Mouse (Mus musculus) bone marrow, adult 2 months (tissue): Measurements from ENCODE around the gene Gm6217.
"Not testable (repeated sequence)": the region's sequence is repeated elsewhere in the genome, so short reads cannot be mapped to it uniquely, and the experiment has no call there.

Experiments
- CTCF ChIP-seq: fragments of 200-500 bp; IDR thresholded peaks from 2 replicates; pipeline ENCODE4 v1.5.1; 2011; ENCODE audit warnings: low read length, control low read depth; ENCODE audit not compliant: control insufficient read depth, insufficient read depth
- POLR2A ChIP-seq: fragments of 200-500 bp; IDR thresholded peaks from 2 replicates; pipeline ENCODE4 v1.6.1; 2011; ENCODE audit warnings: low read depth, mild to moderate bottlenecking, control low read depth, low read length, borderline replicate concordance; ENCODE audit not compliant: control insufficient read depth

GRCm38 (mm10) chr1:82942505-82942904 is 11.3 kb upstream of the Gm6217 start:
- not testable (repeated sequence) for TF ChIP-seq CTCF, POLR2A
